Mouse (Mus musculus): ENCODE data around the gene Ubxn7.
A peak's percentile ranks its signal among the peaks of the same experiment; 100 is the strongest.
"Not testable (repeated sequence)": the region's sequence is repeated elsewhere in the genome, so short reads cannot be mapped to it uniquely, and the experiment has no call there.

Ubxn7 gene

GRCm38 (mm10) chr16:32332040-32332555, at the start of gene Ubxn7:
Gene Ubxn7 (plus strand): TSS chr16:32332257.
- DNase-seq: peak; percentile 96

- DNase-seq: no peak
These were observed 49.4 kb upstream of the Ubxn7 start for GRCm38 (mm10) chr16:32282608-32283007.

GRCm38 (mm10) chr16:32291821-32292220, 40.2 kb upstream of the Ubxn7 start:
- DNase-seq: no peak

DNA sequence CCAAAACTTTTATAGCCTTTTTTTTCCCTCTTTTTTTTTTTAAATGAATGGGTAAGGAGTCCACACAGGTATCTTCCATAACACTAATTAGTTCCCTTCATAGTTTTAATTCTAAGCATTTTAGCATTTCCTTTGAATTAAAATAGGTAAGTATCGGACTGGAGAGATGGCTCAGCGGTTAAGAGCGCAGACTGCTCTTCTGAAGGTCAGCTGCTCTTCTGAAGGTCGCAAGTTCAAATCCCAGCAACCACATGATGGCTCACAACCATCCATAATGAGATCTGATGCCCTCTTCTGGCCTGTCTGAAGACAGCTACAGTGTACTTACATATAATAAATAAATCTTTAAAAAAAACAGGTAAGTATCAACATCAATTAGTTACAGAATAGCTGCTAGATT, 32.4 kb upstream of the Ubxn7 start:
- DNase-seq: not testable (repeated sequence)

DNA sequence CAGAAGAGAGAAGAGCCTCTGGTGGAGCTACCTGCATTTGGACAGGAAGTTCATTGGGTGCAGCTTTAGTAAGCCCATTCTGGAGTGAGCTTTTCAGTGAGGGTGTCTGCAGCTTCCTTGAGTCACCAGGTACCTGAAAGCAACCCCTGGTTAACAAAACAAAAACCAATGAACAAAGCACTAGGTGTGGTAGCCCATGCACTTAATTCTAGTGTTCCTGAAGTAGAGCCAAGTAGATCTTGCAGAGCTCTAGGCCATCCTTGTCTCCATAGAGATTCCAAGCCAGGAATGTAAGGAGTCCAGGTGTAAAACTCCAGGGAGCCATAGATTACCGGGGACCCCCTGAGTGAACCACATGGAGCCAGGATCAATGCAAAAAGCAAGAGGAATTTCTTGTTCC, 29.0 kb upstream of the Ubxn7 start:
- no peak for DNase-seq

- no peak for DNase-seq
These were observed 28.2 kb upstream of the Ubxn7 start for GRCm38 (mm10) chr16:32303886-32304285.

DNA sequence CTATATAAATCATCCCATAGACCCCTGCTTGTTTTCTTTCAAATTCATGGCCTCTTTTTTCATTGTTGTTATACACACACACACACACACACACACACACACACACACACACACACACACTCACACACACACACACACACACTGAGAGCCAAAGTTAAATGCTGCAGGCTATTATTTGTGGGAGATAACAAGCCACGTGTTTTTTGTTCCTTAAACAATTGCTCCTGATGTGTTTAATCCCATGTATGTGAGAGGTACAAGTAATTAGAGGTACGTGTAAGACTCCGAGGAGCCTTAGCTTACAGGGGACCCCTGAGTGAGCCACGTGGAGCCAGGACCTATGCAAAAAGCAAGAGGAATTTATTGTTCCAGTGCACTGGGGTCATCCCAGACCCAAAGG, 20.1 kb upstream of the Ubxn7 start:
- no peak for DNase-seq

DNA sequence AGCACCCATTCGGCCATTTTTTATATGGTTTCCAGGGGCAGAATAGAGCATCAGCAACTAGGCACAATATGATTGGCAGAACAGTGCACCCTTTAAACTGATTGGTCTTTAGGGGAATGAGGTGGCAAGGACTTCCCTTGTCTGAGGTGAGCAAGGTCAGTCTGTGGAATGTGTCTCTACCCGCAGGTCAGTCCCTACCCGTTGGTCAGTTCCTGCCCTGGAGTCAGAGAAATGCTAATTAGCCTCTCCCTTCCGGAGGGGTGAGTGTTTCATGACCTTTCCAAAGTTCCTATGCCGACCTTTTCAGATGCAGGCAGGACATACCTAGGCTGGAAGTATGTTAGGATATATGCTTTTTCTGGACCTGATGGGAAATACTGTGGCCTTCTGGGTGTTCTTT, 19.7 kb upstream of the Ubxn7 start:
- no peak for DNase-seq

- DNase-seq: no peak
These were observed 19.2 kb upstream of the Ubxn7 start for GRCm38 (mm10) chr16:32312859-32313258.

DNA sequence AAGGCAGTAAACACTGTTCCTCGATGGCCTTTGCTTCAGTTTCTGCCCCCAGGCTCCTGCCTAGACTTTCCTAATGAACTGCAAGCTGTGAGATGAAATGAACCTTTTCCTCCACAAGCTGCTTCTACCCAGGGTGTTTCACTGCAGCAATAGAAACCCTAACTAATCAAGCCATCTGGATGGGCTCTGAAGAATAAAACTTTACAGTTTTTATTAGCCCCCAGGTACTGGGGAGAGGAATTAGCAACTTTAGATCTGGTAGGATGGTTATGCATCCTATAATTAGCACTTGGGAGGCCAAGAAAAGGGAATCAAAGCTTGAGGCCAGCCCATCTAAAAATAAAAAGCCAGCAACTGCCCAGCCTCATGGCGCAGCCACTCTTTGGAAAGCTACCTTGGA, 15.5 kb upstream of the Ubxn7 start:
- DNase-seq: no peak

DNA sequence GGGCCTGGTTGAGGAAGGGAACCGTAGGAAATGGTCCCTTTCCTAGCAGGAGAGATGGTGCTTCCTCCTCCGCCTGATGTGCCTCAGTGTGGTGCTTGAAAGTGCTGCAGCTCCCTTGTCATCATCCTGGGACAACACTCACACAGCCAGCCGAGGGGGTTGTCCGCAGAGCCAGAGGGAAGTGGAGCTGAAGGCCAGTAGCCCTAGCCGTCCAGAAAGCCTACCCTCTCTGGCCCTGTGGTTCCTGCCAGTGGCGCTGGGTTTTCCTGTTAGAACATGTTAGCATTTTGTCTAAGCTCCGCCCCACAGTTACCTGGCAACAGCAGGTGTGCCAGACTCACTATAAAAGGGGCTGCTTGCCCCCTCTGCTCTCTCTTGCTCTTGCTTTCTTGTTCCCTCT, 8.1 kb upstream of the Ubxn7 start:
- DNase-seq: peak; percentile 5

- no peak for DNase-seq
These were observed 984 bp upstream of the Ubxn7 start for GRCm38 (mm10) chr16:32330876-32331670.

DNA sequence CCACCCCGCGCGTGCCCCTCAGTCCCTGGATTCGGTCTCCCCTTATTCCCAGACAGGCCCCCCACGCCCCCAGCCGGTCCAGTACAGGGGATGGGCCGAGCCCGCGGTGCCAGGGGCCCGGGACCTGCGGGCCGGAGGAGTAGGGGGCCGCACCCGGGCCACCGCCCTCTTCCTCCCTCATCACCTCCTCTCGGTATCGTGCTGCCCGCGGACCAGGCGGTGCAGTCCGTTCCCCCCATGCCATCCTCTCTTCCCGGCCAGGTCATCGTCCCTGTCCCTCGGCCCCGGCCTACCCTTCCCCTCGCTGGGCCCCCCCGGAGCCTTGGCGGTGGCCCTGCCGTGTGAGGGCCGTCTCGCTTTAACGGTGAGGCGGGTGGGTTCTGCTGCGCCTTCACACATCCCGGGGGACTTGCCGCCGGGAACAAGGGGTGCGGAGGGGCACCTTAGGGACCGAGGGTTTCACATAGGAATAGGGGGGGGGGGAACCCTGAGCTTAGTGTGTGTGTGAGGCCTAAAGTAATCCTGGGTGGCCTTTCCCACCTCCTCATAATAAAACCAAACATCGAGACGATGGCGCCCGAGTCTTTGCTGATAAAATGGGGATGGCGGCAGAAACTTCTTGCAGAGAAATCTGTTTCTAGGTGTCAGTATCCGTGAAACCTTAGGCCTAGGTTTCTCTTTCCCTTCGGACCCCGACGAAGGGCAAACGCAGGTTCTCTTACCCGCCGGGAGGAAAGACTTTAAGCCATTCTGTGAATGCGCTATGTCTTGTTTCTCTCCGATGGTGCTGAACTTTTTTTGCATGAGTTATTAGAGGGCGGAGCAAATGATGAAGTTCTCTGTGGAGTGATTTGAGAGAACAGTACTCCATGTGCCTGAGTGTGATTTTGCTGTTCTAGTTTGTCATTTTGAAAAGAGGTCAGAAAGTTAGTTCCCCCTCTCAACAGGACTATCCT, 777 bp downstream of the Ubxn7 start:
- peak; percentile 18 for DNase-seq

- no peak for DNase-seq
These were observed 3.1 kb downstream of the Ubxn7 start for GRCm38 (mm10) chr16:32335146-32335545.

GRCm38 (mm10) chr16:32336026-32336780, 4.1 kb downstream of the Ubxn7 start:
- no peak for DNase-seq

- no peak for DNase-seq
These were observed 4.9 kb downstream of the Ubxn7 start for GRCm38 (mm10) chr16:32337001-32337400.

- DNase-seq: no peak
These were observed 8.4 kb downstream of the Ubxn7 start for GRCm38 (mm10) chr16:32340451-32340850.

- DNase-seq: no peak
These were observed 13.5 kb downstream of the Ubxn7 start for GRCm38 (mm10) chr16:32345521-32345920.

DNA sequence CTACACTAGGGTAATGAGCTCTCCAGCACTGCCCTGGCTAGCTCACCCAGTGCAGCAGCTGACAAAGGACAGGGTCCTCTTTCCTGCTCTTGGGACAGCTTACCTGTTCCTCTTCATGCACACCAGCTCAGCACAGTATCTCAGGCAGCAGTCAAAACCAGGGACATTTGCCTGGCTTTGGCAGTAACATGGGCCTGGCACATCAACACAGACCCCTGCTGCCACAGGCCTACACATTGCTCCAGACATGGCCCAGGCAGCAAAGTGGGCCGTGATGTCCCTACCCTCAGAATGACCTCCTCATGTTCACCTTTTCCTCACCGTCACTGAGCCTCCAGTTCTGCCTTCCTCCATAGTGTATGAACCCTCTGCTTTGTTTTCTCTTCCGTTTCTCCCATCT, 18.7 kb downstream of the Ubxn7 start:
- DNase-seq: no peak

DNA sequence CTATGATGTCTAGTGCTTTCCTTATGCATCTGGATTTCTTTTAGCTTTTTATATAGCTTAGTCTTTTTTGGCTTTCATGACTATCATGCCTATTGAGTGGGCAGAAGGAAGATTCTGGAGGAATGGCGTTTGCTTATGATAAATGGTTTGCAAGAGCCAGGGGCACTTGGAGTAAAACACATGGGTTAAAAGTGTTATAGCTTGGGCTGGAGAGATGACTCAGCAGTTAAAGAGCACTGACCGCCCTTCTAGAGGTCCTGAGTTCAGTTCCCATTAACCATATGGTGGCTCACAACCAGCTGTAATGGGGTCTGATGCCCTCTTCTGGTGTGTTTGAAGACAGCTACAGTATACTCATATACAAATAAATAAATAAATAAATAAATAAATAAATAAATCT, 31.5 kb downstream of the Ubxn7 start:
- no peak for DNase-seq

DNA sequence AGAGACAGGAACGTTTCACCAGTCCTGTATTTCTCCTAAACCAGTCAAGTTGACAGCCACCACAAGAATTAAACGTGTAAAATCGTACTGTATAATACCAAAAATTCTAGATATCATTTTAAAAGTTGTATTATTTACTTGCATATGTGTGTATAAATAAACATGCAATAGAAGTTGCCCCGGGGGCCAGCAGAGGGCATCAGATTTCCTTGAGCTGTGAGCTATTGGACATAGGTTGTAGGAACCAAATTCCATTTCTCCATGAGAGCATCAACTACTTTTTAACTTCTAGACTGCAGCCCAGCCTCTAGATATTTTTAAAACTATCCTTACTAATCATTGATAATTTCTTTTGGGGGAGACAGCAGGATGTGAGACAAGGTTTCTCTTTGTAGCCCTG, 39.3 kb downstream of the Ubxn7 start:
- no peak for DNase-seq

- no peak for DNase-seq
These were observed 47.5 kb downstream of the Ubxn7 start for GRCm38 (mm10) chr16:32379575-32379974.

GRCm38 (mm10) chr16:32382901-32383300, 50.8 kb downstream of the Ubxn7 start:
- DNase-seq: no peak
